9 mouse cellular contexts compared by ENCODE assay signal in genomic region chr1:96870764-96871307, GRCm38 (mm10). TPM values are rescaled to one million over a fixed set of nuclear protein-coding genes. Genes with fewer than 3 reads are reported as not detected.
DNase-seq lines count a peak whose midpoint lies in the region; ATAC-seq and TF ChIP-seq lines count a peak whose summit lies in the region.
"Had no signal": no experiment of that assay in that cellular context is flagged by ENCODE, and none has a peak within 500 bp of the region (broad histone marks: within the 10 kb centered on the region; RNA-seq: fewer than 3 reads in every experiment).

No protein-coding gene starts in this region.

- no peaks in the 10 kb centered on the region for H3K9me3 ChIP-seq in ES-E14 (ENCODE audit: control insufficient read depth, insufficient read depth, low read depth, low read length)
- H3K9me3 ChIP-seq in forebrain, embryonic 16.5 days (ENCODE audit: control insufficient read depth, low read length) = no peaks in the 10 kb centered on the region
- H3K9me3 ChIP-seq in midbrain, embryonic 14.5 days (ENCODE audit: control insufficient read depth, low read length) = no peaks in the 10 kb centered on the region
- H3K9me3 ChIP-seq: megakaryocyte, embryonic 14.5 days had no signal

- TF ChIP-seq POLR2A in kidney, adult 2 months (IDR thresholded peaks at IDR 0.05; ENCODE audit: low read depth, low read length) = no peak

- no peaks in the 10 kb centered on the region for H3K36me3 ChIP-seq in kidney, adult 2 months (ENCODE audit: control insufficient read depth, insufficient read depth, low read length)
- no peaks in the 10 kb centered on the region for H3K36me3 ChIP-seq in ES-E14 (ENCODE audit: control insufficient read depth, insufficient read depth, low read length, poor library complexity, severe bottlenecking)
- H3K36me3 ChIP-seq in forebrain, embryonic 16.5 days (ENCODE audit: control insufficient read depth, insufficient read depth) = no peaks in the 10 kb centered on the region
- H3K36me3 ChIP-seq in midbrain, embryonic 14.5 days (ENCODE audit: control insufficient read depth, insufficient read depth, low read length) = no peaks in the 10 kb centered on the region

- 0 out of 2 replicates have a peak overlapping the region, but pooled peaks have one; percentile 4 for H3K4me3 ChIP-seq in kidney, adult 2 months (ENCODE audit: insufficient read depth, low read depth, low read length)
- peak overlapping the region; percentile 92 to 95 for H3K4me3 ChIP-seq in ES-E14 (ENCODE audit: insufficient read depth in 1 of 2, low read depth in 1 of 2, low read length in 2 of 2, poor library complexity in 1 of 2, severe bottlenecking in 1 of 2)
- no peak overlapping the region; the same call in 1 of the 2 replicates for H3K4me3 ChIP-seq in forebrain, embryonic 16.5 days (replicated peaks; ENCODE audit: low read length)
- peak overlapping the region; percentile 59; the same call in 1 of the 2 replicates for H3K4me3 ChIP-seq in midbrain, embryonic 14.5 days (replicated peaks; ENCODE audit: low read depth, low read length)

- H3K27ac ChIP-seq in kidney, adult 2 months (ENCODE audit: insufficient read depth, low read depth, low read length) = no peak overlapping the region
- no peak overlapping the region for H3K27ac ChIP-seq in ES-E14 (ENCODE audit: insufficient read depth, low read depth, low read length, poor library complexity, severe bottlenecking)
- no peak overlapping the region for H3K27ac ChIP-seq in forebrain, embryonic 16.5 days (ENCODE audit: low read length)
- no peak overlapping the region for H3K27ac ChIP-seq in midbrain, embryonic 14.5 days (replicated peaks; ENCODE audit: low read depth, low read length)

- no peaks in the 10 kb centered on the region for H3K27me3 ChIP-seq in kidney, adult 2 months (replicated peaks; ENCODE audit: control insufficient read depth, insufficient read depth, low read length)
- no peaks in the 10 kb centered on the region for H3K27me3 ChIP-seq in forebrain, embryonic 16.5 days (replicated peaks; ENCODE audit: control insufficient read depth, insufficient read depth, low read length)
- 0 out of 2 replicates have a peak, but pooled peaks cover 9% of the 10 kb centered on the region for H3K27me3 ChIP-seq in midbrain, embryonic 14.5 days (ENCODE audit: control insufficient read depth, insufficient read depth, low read length)

- H3K4me2 ChIP-seq in forebrain, embryonic 16.5 days (ENCODE audit: low read length) = peak overlapping the region; percentile 97; the same call in 1 of the 2 replicates
- H3K4me2 ChIP-seq in midbrain, embryonic 14.5 days (ENCODE audit: low read length) = peak overlapping the region; percentile 91

- DNase-seq in kidney, adult 2 months = no peak
- no peak for DNase-seq in kidney, adult 18-20 months
- DNase-seq in ES-E14 (ENCODE audit: low read depth, low spot score) (no peak), MN1 (ENCODE audit: low spot score) (no peak)
- DNase-seq in midbrain, embryonic 14.5 days = peak; percentile 29
- no peak for DNase-seq in left cerebral cortex, postnatal 4 days
- DNase-seq in left cerebral cortex, postnatal 10 days (ENCODE audit: extremely low spot score in 1 of 2, low spot score in 2 of 2) = no peak

- peak overlapping the region; percentile 32; the same call in 1 of the 2 replicates for H3K9ac ChIP-seq in ES-E14 (ENCODE audit: insufficient read depth, low read depth, low read length, poor library complexity, severe bottlenecking)
- H3K9ac ChIP-seq in forebrain, embryonic 16.5 days (replicated peaks; ENCODE audit: low read depth, low read length) = no peak overlapping the region
- no peak overlapping the region for H3K9ac ChIP-seq in midbrain, embryonic 14.5 days (replicated peaks; ENCODE audit: low read length)

- H3K4me1 ChIP-seq in kidney, adult 2 months (ENCODE audit: control insufficient read depth, insufficient read depth, low read length) = no peaks in the 10 kb centered on the region
- peaks cover 2 to 18% of the 10 kb centered on the region in 2 experiments for H3K4me1 ChIP-seq in ES-E14 (ENCODE audit: control insufficient read depth in 2 of 2, insufficient read depth in 2 of 2, low read length in 2 of 2, poor library complexity in 1 of 2)
- peaks cover 7% of the 10 kb centered on the region; the same call in 1 of the 2 replicates for H3K4me1 ChIP-seq in forebrain, embryonic 16.5 days (replicated peaks; ENCODE audit: control insufficient read depth, insufficient read depth, low read length)
- H3K4me1 ChIP-seq in midbrain, embryonic 14.5 days (ENCODE audit: control insufficient read depth, insufficient read depth, low read length) = no peaks in the 10 kb centered on the region

- no peak for ATAC-seq in forebrain, embryonic 16.5 days
- no peak for ATAC-seq in midbrain, embryonic 14.5 days (ENCODE audit: low FRiP score, low TSS enrichment)

- intact Hi-C loops in left cerebral cortex, postnatal 4 days (cut with DNase I) = no loop called here
- intact Hi-C loops in left cerebral cortex, postnatal 10 days (cut with DNase I) = no loop called here

- WGBS in kidney, adult 2 months = 11% methylated on average over 7 of the region's 7 CpGs
- 14% methylated on average over 7 of the region's 7 CpGs for WGBS in forebrain, embryonic 16.5 days
- WGBS in midbrain, embryonic 14.5 days = 11% methylated on average over 7 of the region's 7 CpGs

- in situ Hi-C loops in ES-E14 (cut with MboI; ENCODE audit: low sequenced_read_pairs in 2 of 2, unreplicated experiment in 2 of 2) = no loop called here

- TF ChIP-seq CTCF in kidney, adult 2 months (conservative IDR thresholded peaks at IDR 0.05; ENCODE audit: insufficient read depth, insufficient read length, low read depth, low read length) = no peak

TF ChIP-seq in ES-E14, 5 proteins besides CTCF, POLR2A, EP300 and RAD21:
- TF ChIP-seq HCFC1 (IDR thresholded peaks at IDR 0.05; ENCODE audit: borderline replicate concordance, insufficient read depth, low read length) = no peak
- TF ChIP-seq CHD2 (IDR thresholded peaks at IDR 0.05; ENCODE audit: low read depth, low read length) = no peak
- no peak for TF ChIP-seq ZC3H11A (IDR thresholded peaks at IDR 0.05; ENCODE audit: borderline replicate concordance, low read depth, low read length)
- no peak for TF ChIP-seq MAFK (IDR thresholded peaks at IDR 0.05; ENCODE audit: insufficient read depth, low read depth, low read length)
- TF ChIP-seq ZNF384 (IDR thresholded peaks at IDR 0.05; ENCODE audit: low read depth, low read length) = no peak

RNA-seq across cellular contexts. Expression of gene Slco4c1, which starts 1.1 kb away (rescaled TPM):
- polyA plus RNA-seq in kidney, adult 2 months (2012; rRNA removed) = 1.1 and 1.6 TPM in 2 replicates
- 5.2 and 6.2 TPM in 2 replicates for total RNA-seq in ES-E14 (2012; rRNA removed)
- polyA plus RNA-seq in forebrain, embryonic 16.5 days (2015; fragmentation: Nextera tagmentation; extraction: Ambion mirVana) = 0.62 and 0.81 TPM in 2 replicates
- 0.57 and 0.96 TPM in 2 replicates for polyA plus RNA-seq in midbrain, embryonic 14.5 days (2014; fragmentation: Nextera tagmentation; extraction: Ambion mirVana)
- 1 to 10 TPM; 2.0 to 2.6 TPM for total RNA-seq in left cerebral cortex, postnatal 4 days (2021)
- total RNA-seq in left cerebral cortex, postnatal 10 days (2021) = 1 to 10 TPM; 2.4 to 2.9 TPM
